Mouse (Mus musculus): ENCODE results near the gene Ktn1. TPM values are rescaled to one million over a fixed set of nuclear protein-coding genes. Genes with fewer than 3 reads are reported as not detected.

The Ktn1 gene
- polyA plus RNA-seq, 1 experiment: 77.8 TPM

DNA sequence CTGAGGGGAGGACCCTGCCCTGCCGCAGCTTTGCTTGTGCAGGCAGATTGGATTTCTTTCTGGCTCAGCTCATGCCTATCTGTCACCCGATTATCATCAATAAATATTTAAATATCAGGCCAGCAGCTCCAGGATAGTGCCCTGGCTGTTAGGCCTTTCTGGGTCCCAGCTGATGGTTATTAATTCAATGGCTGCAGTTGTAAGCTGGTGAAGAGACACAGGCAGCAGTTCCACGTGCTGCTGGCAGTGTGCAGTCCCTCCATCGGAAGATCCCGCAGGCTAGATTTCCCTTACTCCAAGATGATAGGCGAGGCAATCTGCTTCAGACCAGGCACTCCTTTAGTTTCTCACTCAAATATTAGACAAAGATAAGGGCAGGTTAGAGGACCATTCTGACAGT lies 116.9 kb downstream of the Ktn1 start:
- H3K4me3 ChIP-seq (ENCODE audit: insufficient read depth, low read depth, low read length): no peak overlapping the region
- no peaks in the 10 kb centered on the region for H3K4me1 ChIP-seq (ENCODE audit: control insufficient read depth, insufficient read depth, low read length)
- 73% methylated on average over 6 of the region's 6 CpGs for WGBS
- TF ChIP-seq CTCF (IDR thresholded peaks at IDR 0.05; ENCODE audit: insufficient read depth, low read depth, low read length) (no peak), POLR2A (IDR thresholded peaks at IDR 0.05; ENCODE audit: insufficient read depth, low read depth, low read length) (no peak)
- no peak overlapping the region for H3K27ac ChIP-seq (ENCODE audit: insufficient read depth, low read depth, low read length)

DNA sequence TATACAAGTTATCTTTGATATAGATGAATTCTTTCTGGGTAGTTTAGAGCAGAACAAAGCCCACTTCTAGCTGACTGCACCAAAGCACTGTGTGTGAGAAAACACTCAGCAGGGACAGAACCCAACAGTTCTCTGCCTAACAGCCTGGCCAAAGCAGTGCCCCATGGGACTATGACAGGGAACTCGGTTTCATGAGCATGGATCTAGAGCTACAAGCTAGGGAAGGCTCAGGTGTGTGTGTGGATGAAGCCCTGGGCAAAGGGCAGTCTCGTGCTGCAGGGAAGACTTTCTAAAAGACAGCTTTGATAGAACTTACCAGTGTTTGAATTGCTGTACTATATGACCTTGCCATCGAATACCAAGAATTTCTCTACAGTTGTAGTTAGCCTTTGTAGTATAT lies 117.5 kb downstream of the Ktn1 start:
- no peak overlapping the region for H3K27ac ChIP-seq (ENCODE audit: insufficient read depth, low read depth, low read length)
- 82% methylated on average over 3 of the region's 3 CpGs for WGBS
- no peak overlapping the region for H3K4me3 ChIP-seq (ENCODE audit: insufficient read depth, low read depth, low read length)
- no peak for TF ChIP-seq CTCF (IDR thresholded peaks at IDR 0.05; ENCODE audit: insufficient read depth, low read depth, low read length)
- TF ChIP-seq POLR2A (IDR thresholded peaks at IDR 0.05; ENCODE audit: insufficient read depth, low read depth, low read length): no peak
- no peaks in the 10 kb centered on the region for H3K4me1 ChIP-seq (ENCODE audit: control insufficient read depth, insufficient read depth, low read length)

DNA sequence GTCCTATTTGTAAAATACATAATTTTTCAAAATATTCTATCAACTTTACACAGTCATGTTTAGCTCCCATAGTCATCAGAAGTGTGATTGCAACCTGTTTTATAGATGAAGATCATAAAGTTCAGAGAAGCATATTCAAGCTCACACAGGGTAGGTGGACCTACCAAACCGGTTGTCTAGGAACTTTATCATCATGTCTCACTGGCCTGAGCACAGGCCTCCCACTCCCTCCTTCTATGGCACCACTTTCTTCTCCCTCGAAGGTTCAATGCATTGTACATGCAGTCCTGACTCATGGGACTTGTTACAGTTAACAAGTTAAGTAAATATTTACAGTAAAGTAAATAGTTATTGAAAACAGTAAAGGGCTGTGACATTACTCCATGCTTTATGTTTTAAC lies 118.1 kb downstream of the Ktn1 start:
- H3K4me1 ChIP-seq (ENCODE audit: control insufficient read depth, insufficient read depth, low read length): no peaks in the 10 kb centered on the region
- 71% methylated on average over 2 of the region's 2 CpGs for WGBS
- TF ChIP-seq CTCF (IDR thresholded peaks at IDR 0.05; ENCODE audit: insufficient read depth, low read depth, low read length) (no peak), POLR2A (IDR thresholded peaks at IDR 0.05; ENCODE audit: insufficient read depth, low read depth, low read length) (no peak)
- no peak overlapping the region for H3K4me3 ChIP-seq (ENCODE audit: insufficient read depth, low read depth, low read length)
- H3K27ac ChIP-seq (ENCODE audit: insufficient read depth, low read depth, low read length): no peak overlapping the region

DNA sequence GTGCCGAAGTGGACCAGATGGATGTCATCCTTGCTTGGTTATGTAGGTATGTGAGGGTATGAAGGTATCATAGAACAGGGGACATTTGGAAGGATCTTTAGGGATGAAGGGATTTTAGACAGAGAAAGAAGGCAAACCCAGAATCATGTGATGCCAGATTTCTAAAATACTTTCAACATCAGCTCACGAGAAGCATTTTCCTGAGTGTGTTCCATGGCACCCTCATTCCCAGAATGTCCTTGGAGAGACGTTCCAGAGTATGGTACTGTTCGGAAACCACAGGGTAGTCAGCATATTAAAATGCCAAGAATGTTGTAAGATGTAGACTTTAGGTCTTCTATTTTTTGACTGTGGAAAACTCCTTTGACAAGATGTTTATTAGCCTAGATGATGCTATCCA lies 123.2 kb downstream of the Ktn1 start:
- Histone ChIP-seq H3K27ac (ENCODE audit: insufficient read depth, low read depth, low read length) (no peak overlapping the region), H3K4me3 (ENCODE audit: insufficient read depth, low read depth, low read length) (no peak overlapping the region), H3K4me1 (ENCODE audit: control insufficient read depth, insufficient read depth, low read length) (no peaks in the 10 kb centered on the region)
- TF ChIP-seq CTCF (IDR thresholded peaks at IDR 0.05; ENCODE audit: insufficient read depth, low read depth, low read length) (no peak), POLR2A (IDR thresholded peaks at IDR 0.05; ENCODE audit: insufficient read depth, low read depth, low read length) (no peak)
- WGBS: 91% methylated on average over 4 of the region's 4 CpGs

DNA sequence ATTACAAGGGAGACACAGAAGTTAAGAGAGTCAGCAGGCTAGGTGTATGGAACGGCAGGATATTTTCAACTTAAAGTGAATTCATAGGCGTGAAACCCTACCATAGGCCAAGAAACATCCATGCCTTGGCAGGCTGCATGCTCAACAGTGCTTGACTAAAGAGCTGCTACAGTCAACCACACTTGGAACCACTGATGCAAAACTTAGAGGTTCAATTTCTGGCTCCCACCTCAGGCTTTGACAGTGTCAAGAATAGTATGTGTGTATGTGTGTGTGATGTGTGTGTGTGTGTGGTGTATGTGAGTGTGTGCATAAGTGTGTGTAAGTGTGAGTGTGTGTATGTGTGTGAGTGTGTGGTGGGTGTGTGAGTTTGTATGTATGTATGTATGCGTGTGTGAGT lies 127.3 kb downstream of the Ktn1 start:
- WGBS: 93% methylated on average over 3 of the region's 3 CpGs
- no peak overlapping the region for H3K27ac ChIP-seq (ENCODE audit: insufficient read depth, low read depth, low read length)
- no peak for TF ChIP-seq CTCF (IDR thresholded peaks at IDR 0.05; ENCODE audit: insufficient read depth, low read depth, low read length)
- no peak overlapping the region for H3K4me3 ChIP-seq (ENCODE audit: insufficient read depth, low read depth, low read length)
- H3K4me1 ChIP-seq (ENCODE audit: control insufficient read depth, insufficient read depth, low read length): no peaks in the 10 kb centered on the region

DNA sequence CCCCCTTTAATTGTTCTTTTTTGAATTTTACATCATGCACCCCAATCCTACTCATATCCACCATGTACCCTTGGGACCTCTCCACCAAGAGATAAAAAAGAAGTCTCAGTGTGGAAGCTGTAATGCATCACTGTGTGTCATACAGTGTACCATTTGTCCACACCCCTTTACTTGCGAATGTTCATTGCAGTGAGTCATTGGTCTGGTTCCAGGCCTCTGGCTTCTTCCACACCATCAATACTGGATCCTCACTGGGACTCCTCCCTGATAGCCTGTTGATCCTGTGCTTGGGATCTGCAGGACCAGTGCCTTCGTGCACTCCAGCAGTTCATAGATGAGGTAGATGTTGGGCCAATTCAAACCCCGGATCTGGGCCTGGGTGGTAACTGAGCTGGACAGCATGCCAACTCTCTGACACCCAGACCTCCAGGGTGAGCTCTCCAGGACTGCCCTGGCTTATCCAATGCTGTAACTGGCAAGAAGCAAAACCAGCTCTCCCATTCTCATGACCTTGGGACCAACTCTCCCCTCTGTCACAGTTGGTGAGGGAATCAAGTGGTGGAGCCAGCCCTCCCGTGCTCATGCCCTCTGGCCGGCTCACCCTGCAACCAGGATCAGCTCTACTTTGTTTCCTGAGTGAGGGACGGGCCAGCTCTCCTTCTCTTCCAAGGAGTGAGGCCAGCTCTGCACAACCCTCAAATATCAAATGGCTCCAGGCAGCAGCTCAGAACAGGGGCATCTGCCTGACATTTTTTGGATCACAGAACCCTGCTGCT lies 128.2 kb downstream of the Ktn1 start:
- WGBS: 70% methylated on average over 6 of the region's 6 CpGs
- Histone ChIP-seq H3K4me3 (ENCODE audit: insufficient read depth, low read depth, low read length) (no peak overlapping the region), H3K4me1 (ENCODE audit: control insufficient read depth, insufficient read depth, low read length) (no peaks in the 10 kb centered on the region), H3K27ac (ENCODE audit: insufficient read depth, low read depth, low read length) (no peak overlapping the region)
- TF ChIP-seq CTCF (IDR thresholded peaks at IDR 0.05; ENCODE audit: insufficient read depth, low read depth, low read length): no peak

DNA sequence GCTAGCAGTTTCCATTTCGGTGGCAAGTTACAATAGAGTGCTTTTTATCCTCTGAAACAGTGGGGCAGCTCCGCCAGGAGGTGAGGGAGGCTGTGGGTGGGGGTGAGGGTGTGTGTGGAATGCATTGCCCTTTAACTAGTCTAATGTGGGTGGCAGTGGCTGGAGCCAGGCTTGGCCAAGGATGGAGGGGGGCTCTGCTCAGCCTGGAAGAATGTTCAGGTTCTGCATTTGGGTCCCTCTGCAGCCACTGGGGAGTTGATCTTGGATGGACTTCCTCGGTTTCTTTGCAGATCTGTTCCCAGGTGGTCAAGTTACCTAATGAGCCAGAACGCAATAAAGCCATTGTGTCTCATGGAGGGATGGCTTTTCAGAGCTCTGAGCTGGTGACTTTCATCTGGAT lies 137.9 kb downstream of the Ktn1 start:
- Histone ChIP-seq H3K4me1 (ENCODE audit: control insufficient read depth, insufficient read depth, low read length) (no peaks in the 10 kb centered on the region), H3K27ac (ENCODE audit: insufficient read depth, low read depth, low read length) (no peak overlapping the region), H3K4me3 (ENCODE audit: insufficient read depth, low read depth, low read length) (no peak overlapping the region)
- no peak for TF ChIP-seq POLR2A (IDR thresholded peaks at IDR 0.05; ENCODE audit: insufficient read depth, low read depth, low read length)
- no peak for TF ChIP-seq CTCF (IDR thresholded peaks at IDR 0.05; ENCODE audit: insufficient read depth, low read depth, low read length)
- 38% methylated on average over 4 of the region's 4 CpGs for WGBS

Other genes starting within 250 kb of the Ktn1 start
- gene Dlgap5, start 230.0 kb upstream of the Ktn1 start, polyA plus RNA-seq (2012; ENCODE audit: insufficient read depth, insufficient read length, low replicate concordance, missing spikeins): not detected in 2 replicates
- not detected in 2 replicates for gene Fbxo34, start 198.0 kb upstream of the Ktn1 start, polyA plus RNA-seq (2012; ENCODE audit: insufficient read depth, insufficient read length, low replicate concordance, missing spikeins)
- gene Atg14, start 77.8 kb upstream of the Ktn1 start, polyA plus RNA-seq (2012; ENCODE audit: insufficient read depth, insufficient read length, low replicate concordance, missing spikeins): not detected in 2 replicates